Mouse (Mus musculus) lung, adult 2 months (tissue): ENCODE measurements around the gene Ros1. TPM values are rescaled to one million over a fixed set of nuclear protein-coding genes. Genes with fewer than 3 reads are reported as not detected.

Source experiments
- DNase-seq: peaks from one replicate; pipeline ENCODE4 v3.0.0; 2022
- H3K4me1 ChIP-seq: fragments of 200-500 bp; 2 replicates; pipeline ENCODE4 v1.6.1; 2011; ENCODE audit warnings: low read length; ENCODE audit not compliant: control insufficient read depth, insufficient read depth
- H3K4me3 ChIP-seq: fragments of 200-500 bp; replicated peaks from 2 replicates; pipeline ENCODE3; 2011; ENCODE audit warnings: low read depth, mild to moderate bottlenecking, control low read depth, low read length; ENCODE audit errors: extremely low read depth
- CTCF ChIP-seq: fragments of 200-500 bp; IDR thresholded peaks from 2 replicates; pipeline ENCODE4 v1.5.1; 2011; ENCODE audit warnings: mild to moderate bottlenecking, low read length, control low read depth; ENCODE audit not compliant: insufficient read depth
- POLR2A ChIP-seq: fragments of 200-500 bp; IDR thresholded peaks from 2 replicates; pipeline ENCODE4 v1.6.1; 2011; ENCODE audit warnings: low read depth, mild to moderate bottlenecking, control low read depth, low read length, borderline replicate concordance; ENCODE audit errors: extremely low read depth
- WGBS: fragments of 180-500 bp; shearing (Covaris S2); methylation state at CpG from one replicate; pipeline ENCODE4 v1.1.7; 2018; 5-methylcytosine and 5-hydroxymethylcytosine counted together
- polyA plus RNA-seq: library from polyadenylated mRNA; depleted of rRNA; stranded (reverse); fragments of >200 nt; gene quantifications from 2 replicates; pipeline ENCODE4 v1.2.3, GENCODE M21; 2012

Ros1 gene
- polyA plus RNA-seq, 1 experiment = 0.38 TPM

GRCm38 (mm10) chr10:52219600-52219999 is 24.6 kb upstream of the Ros1 start:
- no peak for DNase-seq
- Histone ChIP-seq H3K4me1 (no peaks in the 10 kb centered on the region; the same call in 1 of the 2 replicates), H3K4me3 (no peak overlapping the region)
- no peak for TF ChIP-seq CTCF
- no peak for TF ChIP-seq POLR2A
- 60% methylated on average over 3 of the region's 3 CpGs for WGBS

- H3K4me3 ChIP-seq = no peak overlapping the region
- DNase-seq = no peak
- TF ChIP-seq CTCF (no peak), POLR2A (no peak)
- 41% methylated on average over 7 of the region's 7 CpGs for WGBS
- H3K4me1 ChIP-seq = no peaks in the 10 kb centered on the region; the same call in 1 of the 2 replicates
Observed at GRCm38 (mm10) chr10:52217564-52217934, 22.5 kb upstream of the Ros1 start.

GRCm38 (mm10) chr10:52216797-52217563 is 21.9 kb upstream of the Ros1 start:
- peak; percentile 64 for DNase-seq
- peak; percentile 85 for TF ChIP-seq CTCF
- TF ChIP-seq POLR2A = no peak

GRCm38 (mm10) chr10:52215267-52215818 is 20.3 kb upstream of the Ros1 start:
- 40% methylated on average over 2 of the region's 2 CpGs for WGBS
- H3K4me3 ChIP-seq = no peak overlapping the region
- TF ChIP-seq POLR2A (no peak), CTCF (no peak)
- DNase-seq = no peak
- no peaks in the 10 kb centered on the region; the same call in 1 of the 2 replicates for H3K4me1 ChIP-seq

More at GRCm38 (mm10) chr10:52216797-52217563, 21.9 kb upstream of the Ros1 start:
- 24% methylated on average over 7 of the region's 7 CpGs for WGBS
- H3K4me3 ChIP-seq = no peak overlapping the region
- H3K4me1 ChIP-seq = no peaks in the 10 kb centered on the region; the same call in 1 of the 2 replicates

GRCm38 (mm10) chr10:52204006-52204405 is 9.0 kb upstream of the Ros1 start:
- TF ChIP-seq POLR2A (no peak), CTCF (no peak)
- no peak overlapping the region for H3K4me3 ChIP-seq
- WGBS = 56% methylated on average over 2 of the region's 2 CpGs
- H3K4me1 ChIP-seq = no peaks in the 10 kb centered on the region
- DNase-seq = no peak

GRCm38 (mm10) chr10:52185900-52186299 is 9.1 kb downstream of the Ros1 start:
- Histone ChIP-seq H3K4me1 (no peaks in the 10 kb centered on the region), H3K4me3 (no peak overlapping the region)
- TF ChIP-seq CTCF (no peak), POLR2A (no peak)
- 78% methylated on average over 4 of the region's 4 CpGs for WGBS
- DNase-seq = no peak

- DNase-seq = no peak
- Histone ChIP-seq H3K4me1 (no peaks in the 10 kb centered on the region), H3K4me3 (no peak overlapping the region)
- TF ChIP-seq CTCF = peak; percentile 25; the same call in 1 of the 2 replicates
- no peak for TF ChIP-seq POLR2A
- WGBS = 82% methylated on average over 3 of the region's 3 CpGs
Observed at GRCm38 (mm10) chr10:52182878-52183277, 12.2 kb downstream of the Ros1 start.

GRCm38 (mm10) chr10:52174376-52174775 is 20.7 kb downstream of the Ros1 start:
- no peak overlapping the region for H3K4me3 ChIP-seq
- 36% methylated on average over 4 of the region's 4 CpGs for WGBS
- no peak for TF ChIP-seq CTCF
- no peak for TF ChIP-seq POLR2A
- peaks cover 3% of the 10 kb centered on the region for H3K4me1 ChIP-seq
- no peak for DNase-seq

- H3K4me1 ChIP-seq = peaks cover 3% of the 10 kb centered on the region
- H3K4me3 ChIP-seq = no peak overlapping the region
- TF ChIP-seq CTCF = no peak
- TF ChIP-seq POLR2A = no peak
- no peak for DNase-seq
- 77% methylated on average over 1 of the region's 1 CpGs for WGBS
Observed at GRCm38 (mm10) chr10:52170489-52170888, 24.6 kb downstream of the Ros1 start.

GRCm38 (mm10) chr10:52169841-52170240 is 25.2 kb downstream of the Ros1 start:
- Histone ChIP-seq H3K4me3 (no peak overlapping the region), H3K4me1 (peaks cover 3% of the 10 kb centered on the region)
- no peak for DNase-seq
- TF ChIP-seq POLR2A (no peak), CTCF (no peak)
- 36% methylated on average over 5 of the region's 5 CpGs for WGBS

GRCm38 (mm10) chr10:52165376-52165775 is 29.7 kb downstream of the Ros1 start:
- Histone ChIP-seq H3K4me3 (no peak overlapping the region), H3K4me1 (no peaks in the 10 kb centered on the region)
- 26% methylated on average over 1 of the region's 1 CpGs for WGBS
- no peak for DNase-seq
- TF ChIP-seq CTCF (no peak), POLR2A (no peak)
